In genomic region chr6:30734988-30735727, GRCm38 (mm10) we compare ENCODE assay signal across 8 mouse cellular contexts. TPM values are rescaled to one million over a fixed set of nuclear protein-coding genes. Genes with fewer than 3 reads are reported as not detected.
DNase-seq lines count a peak whose midpoint lies in the region; ATAC-seq lines count a peak whose summit lies in the region.

No protein-coding gene starts in this region.

- peak overlapping the region; percentile 69 for H3K9ac ChIP-seq in heart, embryonic 11.5 days (ENCODE audit: low read depth, low read length)
- H3K9ac ChIP-seq in embryonic facial prominence, embryonic 13.5 days, result peak overlapping the region; percentile 58
- no peak overlapping the region for H3K9ac ChIP-seq in midbrain, embryonic 15.5 days

- H3K27ac ChIP-seq in heart, embryonic 11.5 days (ENCODE audit: low read depth, low read length), result peak overlapping the region; percentile 89
- H3K27ac ChIP-seq in embryonic facial prominence, embryonic 13.5 days, result peak overlapping the region; percentile 85
- H3K27ac ChIP-seq in midbrain, embryonic 15.5 days, result peak overlapping the region; percentile 92

- peak overlapping the region; percentile 21 for H3K4me3 ChIP-seq in heart, embryonic 11.5 days (ENCODE audit: low read depth, low read length)
- H3K4me3 ChIP-seq in embryonic facial prominence, embryonic 13.5 days, result peak overlapping the region; percentile 22
- H3K4me3 ChIP-seq in midbrain, embryonic 15.5 days, result no peak overlapping the region

- 47% methylated on average over 22 of the region's 22 CpGs for WGBS in heart, embryonic 11.5 days (ENCODE audit: insufficient replicate concordance)
- 53% methylated on average over 22 of the region's 22 CpGs for WGBS in embryonic facial prominence, embryonic 13.5 days
- 54% methylated on average over 22 of the region's 22 CpGs for WGBS in midbrain, embryonic 15.5 days

- no peak for DNase-seq in heart, postnatal 25 days (ENCODE audit: low spot score)
- peak; percentile 45 for DNase-seq in induced T-regulatory cell, adult 2 months (ENCODE audit: low read depth)
- no peak for DNase-seq in urinary bladder, postnatal 25 days (ENCODE audit: low spot score)
- no peak for DNase-seq in layer of hippocampus, postnatal 25 days (ENCODE audit: extremely low spot score in 1 of 2, low spot score in 1 of 2)
- no peak for DNase-seq in cerebellum, adult 18-20 months

- no peaks in the 10 kb centered on the region for H3K27me3 ChIP-seq in heart, embryonic 11.5 days (ENCODE audit: control insufficient read depth, insufficient read depth, low read length)
- no peaks in the 10 kb centered on the region for H3K27me3 ChIP-seq in embryonic facial prominence, embryonic 13.5 days
- no peaks in the 10 kb centered on the region for H3K27me3 ChIP-seq in midbrain, embryonic 15.5 days (replicated peaks)

- peak overlapping the region; percentile 65 for H3K4me2 ChIP-seq in heart, embryonic 11.5 days
- H3K4me2 ChIP-seq in embryonic facial prominence, embryonic 13.5 days, result peak overlapping the region; percentile 65
- H3K4me2 ChIP-seq in midbrain, embryonic 15.5 days, result peak overlapping the region; percentile 28

- H3K9me3 ChIP-seq in heart, embryonic 11.5 days (replicated peaks; ENCODE audit: control insufficient read depth, low read length), result peaks cover 40% of the 10 kb centered on the region
- H3K9me3 ChIP-seq in embryonic facial prominence, embryonic 13.5 days, result peaks cover 49% of the 10 kb centered on the region
- no peaks in the 10 kb centered on the region for H3K9me3 ChIP-seq in midbrain, embryonic 15.5 days

- peaks cover 3% of the 10 kb centered on the region; the same call in 1 of the 2 replicates for H3K4me1 ChIP-seq in heart, embryonic 11.5 days (ENCODE audit: control insufficient read depth, insufficient read depth, low read length)
- H3K4me1 ChIP-seq in embryonic facial prominence, embryonic 13.5 days, result peaks cover 24% of the 10 kb centered on the region
- peaks cover 27% of the 10 kb centered on the region for H3K4me1 ChIP-seq in midbrain, embryonic 15.5 days

- intact Hi-C loops in heart, postnatal 25 days (cut with DNase I), result no loop called here

- no peak for ATAC-seq in heart, embryonic 11.5 days (replicated peaks; ENCODE audit: insufficient number of reproducible peaks, low FRiP score, low TSS enrichment)
- ATAC-seq in embryonic facial prominence, embryonic 13.5 days (ENCODE audit: insufficient number of reproducible peaks, insufficient read depth, low FRiP score, low TSS enrichment, low read depth), result no peak
- no peak for ATAC-seq in midbrain, embryonic 15.5 days (replicated peaks)

- H3K36me3 ChIP-seq in heart, embryonic 11.5 days (ENCODE audit: control insufficient read depth, insufficient read depth, low read length), result peaks cover 2% of the 10 kb centered on the region; the same call in 1 of the 2 replicates
- H3K36me3 ChIP-seq in embryonic facial prominence, embryonic 13.5 days, result 0 out of 2 replicates have a peak, but pooled peaks cover 10% of the 10 kb centered on the region
- H3K36me3 ChIP-seq in midbrain, embryonic 15.5 days (replicated peaks), result no peaks in the 10 kb centered on the region

RNA-seq across cellular contexts. Expression of gene Mest, which starts 11.8 kb away (rescaled TPM):
- 4,075 and 4,306 TPM in 2 replicates for polyA plus RNA-seq in heart, embryonic 11.5 days (2014; fragmentation: Nextera tagmentation; extraction: Ambion mirVana)
- 10 to 100 TPM; 12.3 to 15.2 TPM for total RNA-seq in heart, postnatal 25 days (2021)
- polyA plus RNA-seq in embryonic facial prominence, embryonic 13.5 days (2015; fragmentation: Nextera tagmentation; extraction: Ambion mirVana), result 874 and 912 TPM in 2 replicates
- 344 and 374 TPM in 2 replicates for polyA plus RNA-seq in midbrain, embryonic 15.5 days (2015; fragmentation: Nextera tagmentation; extraction: Ambion mirVana)
- total RNA-seq in layer of hippocampus, postnatal 25 days (2021), result 10 to 100 TPM; 49.8 to 50.2 TPM

RNA-seq across cellular contexts. Expression of gene Cep41, which starts 41.6 kb away (rescaled TPM):
- 10.9 and 11.0 TPM in 2 replicates for polyA plus RNA-seq in heart, embryonic 11.5 days (2014; fragmentation: Nextera tagmentation; extraction: Ambion mirVana)
- 1 to 10 TPM; 1.9 to 3.1 TPM for total RNA-seq in heart, postnatal 25 days (2021)
- polyA plus RNA-seq in embryonic facial prominence, embryonic 13.5 days (2015; fragmentation: Nextera tagmentation; extraction: Ambion mirVana), result 23.4 and 23.9 TPM in 2 replicates
- 13.6 and 14.0 TPM in 2 replicates for polyA plus RNA-seq in midbrain, embryonic 15.5 days (2015; fragmentation: Nextera tagmentation; extraction: Ambion mirVana)
- 1 to 10 TPM; 5.5 to 7.2 TPM for total RNA-seq in layer of hippocampus, postnatal 25 days (2021)
